Mouse (Mus musculus) cortical plate, adult 2 months (tissue): ENCODE results near the gene Obsl1. TPM values are rescaled to one million over a fixed set of nuclear protein-coding genes. Genes with fewer than 3 reads are reported as not detected.

Experiments used
- H3K27ac ChIP-seq: fragments of 200-500 bp; 2 replicates; pipeline ENCODE4 v1.5.1; 2012; ENCODE audit warnings: low read length, control low read depth, inconsistent platforms; ENCODE audit not compliant: insufficient read depth
- H3K4me1 ChIP-seq: fragments of 200-500 bp; 2 replicates; pipeline ENCODE4 v1.6.1; 2011; ENCODE audit warnings: low read length; ENCODE audit not compliant: control insufficient read depth, insufficient read depth
- H3K4me3 ChIP-seq: fragments of 200-500 bp; 2 replicates; pipeline ENCODE4 v1.5.1; 2011; ENCODE audit warnings: mild to moderate bottlenecking, low read length, control low read depth; ENCODE audit not compliant: insufficient read depth
- CTCF ChIP-seq: fragments of 200-500 bp; IDR thresholded peaks from 2 replicates; pipeline ENCODE4 v1.5.1; 2011; ENCODE audit warnings: mild to moderate bottlenecking, control low read depth, low read length; ENCODE audit not compliant: insufficient read depth; ENCODE audit errors: extremely low read depth
- POLR2A ChIP-seq: fragments of 200-500 bp; IDR thresholded peaks from 2 replicates; pipeline ENCODE4 v1.6.1; 2011; ENCODE audit warnings: mild to moderate bottlenecking, low read length, control low read depth; ENCODE audit not compliant: insufficient read depth; ENCODE audit errors: extremely low read depth
- polyA plus RNA-seq: library from polyadenylated mRNA; depleted of rRNA; stranded (reverse); fragments of >200 nt; gene quantifications from 2 replicates; pipeline ENCODE4 v1.2.3, GENCODE M21; 2012; rRNA removed

Gene Obsl1
- 32.9 and 34.5 TPM in 2 replicates for polyA plus RNA-seq

DNA sequence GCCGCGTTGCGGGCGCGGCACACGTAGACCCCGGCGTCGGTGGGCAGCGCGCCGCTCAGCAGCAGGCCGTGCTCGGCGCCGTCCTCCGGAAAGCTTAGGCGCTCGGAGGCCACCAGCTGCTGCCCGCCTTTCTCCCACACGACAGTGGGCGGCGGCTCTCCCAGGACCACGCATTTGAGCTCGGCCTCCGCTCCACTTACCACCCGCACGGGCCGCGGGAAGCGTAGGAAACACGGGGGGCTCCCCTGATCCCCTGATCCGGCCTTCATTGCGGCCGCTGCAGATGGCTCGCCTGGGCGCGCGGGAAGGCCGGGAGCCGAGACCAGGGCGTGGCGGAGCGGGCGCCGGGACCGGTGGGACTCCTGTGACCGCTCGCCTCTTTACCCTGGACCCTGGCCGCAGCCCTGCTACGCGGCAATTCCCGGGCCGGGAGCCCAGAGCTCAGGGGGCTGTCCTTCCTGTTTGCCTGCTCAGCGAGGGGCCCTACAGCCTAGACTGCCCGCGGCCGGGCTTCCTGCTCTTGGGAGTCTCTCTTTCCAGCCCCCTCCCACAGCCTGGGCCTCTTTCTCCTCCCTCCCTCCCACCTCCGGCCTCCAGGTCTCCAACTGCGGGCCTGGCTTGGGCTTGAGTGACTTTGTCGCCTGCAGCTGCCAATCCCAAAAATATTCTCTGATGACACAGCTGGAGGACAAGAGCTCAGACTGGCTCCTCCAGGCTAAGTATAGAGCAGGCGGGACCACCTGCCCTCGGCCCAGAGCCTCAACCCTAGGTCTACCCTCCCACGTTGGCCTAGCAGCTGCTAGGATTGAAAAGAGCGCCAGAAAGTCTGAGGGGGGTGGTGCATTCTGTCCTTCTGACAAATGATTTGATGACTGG is at the start of gene Obsl1:
Obsl1 (minus strand) TSS at position 497 of the 876 bp plus-strand sequence.
- peak within 1 kb of the TSS; percentile 77 for H3K27ac ChIP-seq
- peak within 1 kb of the TSS; percentile 73 for H3K4me3 ChIP-seq
- TF ChIP-seq CTCF: no peak
- no peak for TF ChIP-seq POLR2A
- H3K4me1 ChIP-seq: peaks cover 2% of the 10 kb centered on the region; the same call in 1 of the 2 replicates

DNA sequence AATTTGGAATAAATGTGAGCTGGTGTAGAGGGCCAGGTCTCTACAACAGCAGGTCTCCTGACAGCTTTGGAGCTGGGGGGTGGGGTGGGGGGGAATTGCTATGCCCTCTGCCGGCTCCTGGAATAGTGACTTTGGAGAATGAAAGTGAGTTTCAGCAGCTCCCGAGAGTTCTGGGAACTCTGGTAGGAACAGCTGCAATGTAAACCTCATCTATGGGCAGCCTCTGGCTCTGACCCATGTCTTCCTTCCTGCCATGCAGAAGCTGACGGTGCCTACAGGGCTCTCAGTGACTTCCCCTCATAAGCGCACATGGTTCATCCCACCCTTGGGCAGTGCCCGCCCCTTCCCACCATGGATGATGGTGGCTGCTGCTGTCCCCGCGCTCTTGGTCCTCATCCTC is 49.4 kb upstream of the Obsl1 start:
- no peak for TF ChIP-seq CTCF
- no peak for TF ChIP-seq POLR2A
- no peak overlapping the region for H3K27ac ChIP-seq
- H3K4me1 ChIP-seq: peaks cover 8% of the 10 kb centered on the region
- H3K4me3 ChIP-seq: no peak overlapping the region

DNA sequence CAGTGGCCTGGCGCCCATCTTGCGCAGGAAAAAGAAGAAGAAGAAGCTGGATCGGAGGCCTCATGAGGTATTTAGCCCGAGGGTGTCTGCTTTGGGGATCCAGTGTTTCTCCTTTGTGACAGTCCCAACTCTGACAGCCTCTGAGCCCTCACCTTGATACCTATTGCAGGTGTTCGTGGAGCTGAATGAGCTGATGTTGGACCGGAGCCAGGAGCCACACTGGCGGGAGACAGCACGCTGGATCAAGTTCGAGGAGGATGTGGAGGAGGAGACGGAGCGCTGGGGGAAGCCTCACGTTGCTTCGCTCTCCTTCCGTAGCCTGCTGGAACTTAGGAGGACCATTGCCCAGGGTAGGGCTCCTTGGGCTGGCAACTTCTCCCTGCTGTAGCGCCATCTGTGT is 44.3 kb upstream of the Obsl1 start:
- no peak for TF ChIP-seq CTCF
- Histone ChIP-seq H3K4me3 (no peak overlapping the region), H3K27ac (no peak overlapping the region)

DNA sequence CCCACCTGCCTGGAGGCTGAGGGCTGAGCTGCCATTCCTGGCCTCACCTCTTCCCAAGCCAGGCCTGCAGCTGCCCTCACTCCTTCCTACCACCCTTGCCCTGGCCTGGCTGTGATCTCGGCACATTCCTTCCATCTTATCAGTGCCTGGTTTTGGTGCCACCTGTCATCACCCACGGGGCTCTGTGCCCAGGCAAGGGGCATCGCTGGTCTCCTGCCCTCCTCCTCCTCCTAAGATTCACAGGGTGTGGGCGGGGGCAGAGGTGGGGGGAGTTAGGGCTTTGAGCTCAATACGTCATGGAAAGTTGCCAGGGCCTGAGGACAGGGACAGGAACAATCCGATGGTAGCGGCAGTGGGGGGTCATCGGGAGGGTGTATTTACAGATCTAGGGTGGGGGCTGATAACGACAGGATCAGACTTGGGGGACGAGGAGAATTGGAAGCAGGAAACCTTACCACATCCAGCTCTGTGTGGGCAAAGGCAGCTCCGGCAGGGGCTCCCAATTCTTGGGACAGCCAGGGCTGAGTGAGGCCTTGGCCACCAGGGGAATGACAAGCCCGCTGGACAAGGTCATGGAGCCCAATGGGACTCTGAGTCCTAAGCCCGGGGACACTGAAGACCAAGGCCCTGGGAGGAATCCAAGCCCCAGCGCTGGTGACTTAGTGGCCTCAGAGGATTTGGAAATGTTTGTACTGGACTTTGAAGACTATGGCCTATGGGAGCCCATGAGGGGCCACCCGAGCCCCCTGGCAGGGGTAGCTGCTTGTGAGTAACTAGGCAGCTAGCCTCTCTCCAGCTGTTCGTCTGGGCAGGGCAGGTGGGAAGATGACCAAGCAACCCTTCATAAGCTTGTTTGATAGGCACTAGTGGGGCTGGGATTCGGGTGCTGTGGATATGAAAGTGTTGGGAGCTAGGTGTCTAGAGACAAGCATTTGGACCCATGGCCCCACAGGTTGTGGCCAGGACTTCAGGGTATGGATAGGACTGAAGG is 43.3 kb upstream of the Obsl1 start:
- peaks cover 9% of the 10 kb centered on the region for H3K4me1 ChIP-seq
- H3K27ac ChIP-seq: no peak overlapping the region
- TF ChIP-seq CTCF: no peak
- TF ChIP-seq POLR2A: no peak
- H3K4me3 ChIP-seq: no peak overlapping the region

More for the DNA sequence above, 44.3 kb upstream of the Obsl1 start:
- H3K4me1 ChIP-seq: peaks cover 11% of the 10 kb centered on the region

DNA sequence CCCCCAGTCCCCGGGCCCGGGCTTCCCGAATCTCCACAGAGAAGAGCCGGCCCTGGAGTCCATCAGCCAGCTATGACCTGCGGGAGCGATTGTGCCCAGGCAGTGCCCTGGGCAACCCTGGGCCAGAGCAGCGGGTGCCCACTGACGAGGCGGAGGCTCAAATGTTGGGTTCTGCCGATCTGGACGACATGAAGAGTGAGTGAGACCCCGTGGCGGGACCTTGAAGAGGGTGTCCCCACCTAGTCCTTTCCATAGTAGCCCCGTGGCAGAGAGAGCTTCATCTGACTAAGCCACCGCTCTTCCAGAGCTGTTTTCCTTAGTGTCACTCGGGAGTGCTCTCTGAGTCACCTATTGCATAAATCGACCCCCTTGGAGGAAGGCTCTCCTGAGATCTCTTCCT is 42.6 kb upstream of the Obsl1 start:
- Histone ChIP-seq H3K27ac (no peak overlapping the region), H3K4me3 (no peak overlapping the region)
- no peak for TF ChIP-seq POLR2A
- TF ChIP-seq CTCF: no peak

DNA sequence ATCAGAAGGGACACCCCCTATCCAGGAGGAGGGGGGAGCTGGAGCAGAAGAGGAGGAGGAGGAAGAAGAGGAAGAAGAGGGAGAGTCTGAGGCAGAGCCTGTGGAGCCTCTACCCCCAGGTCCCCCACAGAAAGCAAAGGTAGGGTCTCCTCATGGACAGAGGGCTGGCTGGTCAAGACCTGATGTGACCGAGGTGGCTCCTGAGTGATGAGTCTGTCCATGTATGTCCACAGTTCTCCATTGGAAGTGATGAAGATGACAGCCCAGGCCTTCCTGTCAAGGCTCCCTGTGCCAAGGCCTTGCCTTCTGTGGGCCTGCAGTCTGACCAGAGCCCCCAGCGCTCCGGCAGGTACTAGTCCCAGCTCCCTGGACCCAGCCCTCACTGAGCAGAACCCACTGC is 41.8 kb upstream of the Obsl1 start:
- TF ChIP-seq CTCF (no peak), POLR2A (no peak)
- H3K4me3 ChIP-seq: no peak overlapping the region; the same call in 1 of the 2 replicates
- no peak overlapping the region for H3K27ac ChIP-seq
- H3K4me1 ChIP-seq: peaks cover 9% of the 10 kb centered on the region

More for the DNA sequence above, 42.6 kb upstream of the Obsl1 start:
- peaks cover 9% of the 10 kb centered on the region for H3K4me1 ChIP-seq

DNA sequence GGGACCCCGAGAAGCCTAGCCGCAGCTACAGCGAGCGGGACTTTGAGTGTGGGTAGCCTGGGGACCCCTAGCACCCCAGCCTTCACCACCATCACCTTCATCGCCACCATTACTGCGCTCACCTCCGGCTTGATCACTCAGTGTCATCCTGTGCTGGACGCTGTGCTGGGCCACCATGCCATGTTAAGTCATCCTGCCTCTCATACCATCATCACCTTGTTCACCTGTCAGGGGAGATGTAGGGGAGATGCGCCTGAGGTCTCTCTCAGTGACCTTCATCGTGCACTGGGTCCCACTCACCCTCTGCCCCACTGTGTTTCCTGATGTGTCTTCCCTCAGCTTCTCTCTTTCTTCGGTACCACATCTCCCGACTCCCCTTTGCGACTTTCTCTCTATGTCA is 41.1 kb upstream of the Obsl1 start:
- Histone ChIP-seq H3K27ac (peak overlapping the region; percentile 12; the same call in 1 of the 2 replicates), H3K4me3 (peak overlapping the region; percentile 34; the same call in 1 of the 2 replicates), H3K4me1 (peaks cover 9% of the 10 kb centered on the region)
- TF ChIP-seq POLR2A (no peak), CTCF (no peak)

DNA sequence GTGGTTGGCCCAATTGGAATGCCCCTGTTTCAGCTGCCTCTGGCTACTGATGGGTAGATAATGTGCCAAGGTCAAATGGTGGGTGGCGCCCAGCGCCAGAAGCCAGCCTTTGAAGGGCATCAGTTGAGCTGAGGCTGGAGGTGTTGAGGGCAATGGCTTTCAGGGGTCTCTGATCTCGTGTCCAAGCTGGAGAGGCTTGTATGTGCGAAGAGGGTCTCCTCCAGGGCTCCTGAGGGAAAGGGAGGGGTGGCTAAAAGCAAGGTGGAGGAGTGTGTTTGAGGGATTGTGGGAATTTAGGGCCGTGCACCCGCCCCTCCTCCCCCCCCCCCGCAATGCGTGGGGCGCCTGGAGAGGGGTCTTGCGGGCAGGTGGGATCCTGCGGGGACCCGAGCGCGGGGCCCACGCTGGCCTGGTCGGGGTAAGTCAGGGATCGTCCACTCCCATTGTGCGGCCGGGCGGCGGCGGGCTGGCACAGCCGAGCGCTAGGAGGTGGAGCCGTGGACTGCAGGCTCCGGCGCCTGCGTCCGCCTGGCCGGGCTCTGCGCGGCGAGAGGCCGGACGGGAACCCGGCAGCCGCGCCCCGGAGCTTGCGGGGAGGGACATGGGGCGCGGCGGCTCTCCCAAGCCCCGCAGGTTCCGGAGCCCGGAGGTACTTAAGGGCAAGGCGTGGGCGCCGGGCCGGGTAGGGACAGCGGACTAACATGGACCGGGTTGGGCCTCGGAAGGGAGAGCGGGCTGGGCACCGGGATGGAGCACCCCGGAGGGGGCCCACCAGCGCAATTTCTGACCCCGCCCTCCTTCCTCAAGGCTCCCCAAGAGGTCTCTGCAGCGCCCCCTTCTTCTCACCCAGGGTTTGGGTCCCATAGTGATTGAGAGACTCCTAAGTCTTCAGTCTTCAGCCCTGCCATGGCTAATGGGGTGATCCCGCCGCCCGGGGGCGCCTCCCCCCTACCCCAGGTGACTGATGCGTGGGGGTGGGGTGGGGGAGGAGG is 40.0 kb upstream of the Obsl1 start, which contains the start of gene Slc4a3:
Slc4a3 (plus strand) TSS at position 302 of the 992 bp plus-strand sequence.
- TF ChIP-seq CTCF (no peak), POLR2A (0 out of 2 replicates have a peak, but pooled peaks have one; percentile 3)
- peak within 1 kb of the TSS; percentile 34 for H3K4me3 ChIP-seq
- H3K27ac ChIP-seq: peak within 1 kb of the TSS; percentile 66
- H3K4me1 ChIP-seq: peaks cover 7% of the 10 kb centered on the region

DNA sequence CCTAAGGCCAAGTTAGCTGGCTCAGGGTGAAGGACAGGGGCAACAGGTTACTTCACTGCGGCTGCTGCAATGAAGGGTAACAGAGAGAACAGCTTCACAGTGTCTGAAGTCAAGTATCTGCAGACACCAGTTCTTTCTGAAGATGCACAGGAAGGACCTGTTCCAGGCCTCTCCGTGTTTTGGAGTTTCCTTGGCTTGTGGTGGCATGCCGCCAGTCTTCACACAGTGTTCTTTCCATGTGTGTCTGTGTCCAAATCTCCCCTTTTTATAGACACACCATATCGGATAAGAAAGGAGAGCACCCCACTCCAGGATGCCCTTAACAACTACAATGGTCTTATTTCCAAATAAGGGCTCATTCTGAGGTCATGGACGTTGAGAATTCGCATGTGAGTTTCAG is 38.1 kb upstream of the Obsl1 start:
- TF ChIP-seq POLR2A (no peak), CTCF (no peak)

More for the DNA sequence above, 38.1 kb upstream of the Obsl1 start:
- Histone ChIP-seq H3K27ac (no peak overlapping the region), H3K4me1 (peaks cover 7% of the 10 kb centered on the region), H3K4me3 (no peak overlapping the region)
